Mouse (Mus musculus): ENCODE data around the gene Akap13.

The Akap13 gene

GRCm38 (mm10) chr7:75463579-75464162 lies 8.3 kb downstream of the Akap13 start:
- DNase-seq: no peak

- no peak for DNase-seq
These were observed 12.5 kb downstream of the Akap13 start for GRCm38 (mm10) chr7:75467791-75468190.

- DNase-seq: no peak
These were observed 15.1 kb downstream of the Akap13 start for GRCm38 (mm10) chr7:75470318-75470925.

GRCm38 (mm10) chr7:75472316-75473195 lies 17.2 kb downstream of the Akap13 start:
- DNase-seq: no peak

GRCm38 (mm10) chr7:75473294-75473693 lies 18.0 kb downstream of the Akap13 start:
- no peak for DNase-seq

GRCm38 (mm10) chr7:75474064-75474463 lies 18.7 kb downstream of the Akap13 start:
- DNase-seq: no peak

GRCm38 (mm10) chr7:75474564-75475150 lies 19.3 kb downstream of the Akap13 start:
- no peak for DNase-seq

- no peak for DNase-seq
These were observed 22.7 kb downstream of the Akap13 start for GRCm38 (mm10) chr7:75478060-75478459.

- DNase-seq: no peak
These were observed 25.5 kb downstream of the Akap13 start for GRCm38 (mm10) chr7:75480721-75481426.

GRCm38 (mm10) chr7:75486031-75486430 lies 30.7 kb downstream of the Akap13 start:
- no peak for DNase-seq

GRCm38 (mm10) chr7:75495941-75496441 lies 40.7 kb downstream of the Akap13 start:
- peak; percentile 54 for DNase-seq

GRCm38 (mm10) chr7:75498627-75499026 lies 43.3 kb downstream of the Akap13 start:
- DNase-seq: no peak

GRCm38 (mm10) chr7:75499271-75499670 lies 43.9 kb downstream of the Akap13 start:
- no peak for DNase-seq

GRCm38 (mm10) chr7:75500164-75500563 lies 44.8 kb downstream of the Akap13 start:
- no peak for DNase-seq

GRCm38 (mm10) chr7:75500793-75501192 lies 45.5 kb downstream of the Akap13 start:
- no peak for DNase-seq

- DNase-seq: no peak
These were observed 49.2 kb downstream of the Akap13 start for GRCm38 (mm10) chr7:75504524-75504923.

GRCm38 (mm10) chr7:75506628-75507027 lies 51.3 kb downstream of the Akap13 start:
- no peak for DNase-seq

GRCm38 (mm10) chr7:75509085-75509873 lies 53.9 kb downstream of the Akap13 start:
- DNase-seq: no peak

GRCm38 (mm10) chr7:75515472-75515871 lies 60.1 kb downstream of the Akap13 start:
- DNase-seq: no peak

- no peak for DNase-seq
These were observed 61.6 kb downstream of the Akap13 start for GRCm38 (mm10) chr7:75516716-75517619.

GRCm38 (mm10) chr7:75520531-75520930 lies 65.2 kb downstream of the Akap13 start:
- no peak for DNase-seq
